Mouse (Mus musculus): ENCODE measurements around the gene Tesc. TPM values are rescaled to one million over a fixed set of nuclear protein-coding genes. Genes with fewer than 3 reads are reported as not detected.

The Tesc gene
- total and polyA plus RNA-seq, 3 experiments = 0.34 to 0.80 TPM; not detected in 1

DNA sequence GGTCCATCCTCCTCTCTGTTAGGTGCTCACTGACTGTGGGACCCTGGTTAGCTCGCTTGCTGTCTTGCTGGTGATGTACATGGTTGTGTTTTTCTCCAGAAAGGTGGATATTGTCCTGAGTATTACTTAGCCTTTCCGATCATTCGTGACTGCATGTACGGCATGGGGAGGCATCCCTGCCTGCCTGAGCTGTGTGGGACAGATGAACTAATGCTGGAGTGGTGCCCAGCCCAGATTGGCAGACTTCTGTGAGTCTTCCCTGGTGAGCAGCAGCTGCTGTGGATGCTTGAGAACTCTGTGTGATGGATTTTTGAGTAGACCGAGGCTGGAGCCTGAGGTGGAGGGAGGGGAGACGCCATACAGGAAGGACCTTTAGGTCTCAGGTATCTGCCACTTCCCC is 17.4 kb downstream of the Tesc start:
- Histone ChIP-seq H3K4me2 (ENCODE audit: insufficient read depth, low read depth, poor library complexity, severe bottlenecking) (no peak overlapping the region), H3K4me1 (ENCODE audit: control insufficient read depth in 1 of 2, insufficient read depth in 2 of 2) (peaks cover 5 to 17% of the 10 kb centered on the region in 2 experiments; a peak in 3 of 4 replicates), H3K79me2 (replicated peaks; ENCODE audit: control insufficient read depth, extremely low read depth, insufficient read depth, poor library complexity, severe bottlenecking) (no peaks in the 10 kb centered on the region), H3K27ac (ENCODE audit: insufficient read depth, low read depth) (no peak overlapping the region), H3K4me3 (replicated peaks in 1 of 3; ENCODE audit: low read depth in 2 of 3, low read length in 2 of 3, poor library complexity in 1 of 3) (no peak overlapping the region), H3K27me3 (replicated peaks) (no peaks in the 10 kb centered on the region), H3K9ac (ENCODE audit: insufficient read depth, low read depth) (no peak overlapping the region), H3K9me3 (replicated peaks; ENCODE audit: low read length) (peaks cover 4% of the 10 kb centered on the region), H3K36me3 (replicated peaks in 1 of 2; ENCODE audit: control insufficient read depth in 1 of 2, insufficient read depth in 1 of 2, low read length in 1 of 2) (no peaks in the 10 kb centered on the region)
- dilution Hi-C loops (cut with MboI; ENCODE audit: extremely low pct_ligation_motif_present, extremely low pct_unique_long_range_greater_than_20kb, low sequenced_read_pairs) = no loop called here
- in situ Hi-C loops (cut with MboI; ENCODE audit: low pct_ligation_motif_present, low pct_unique_long_range_greater_than_20kb, low sequenced_read_pairs) = no loop called here
- no peak for DNase-seq (ENCODE audit: extremely low read depth)
- TF ChIP-seq KAT2A (IDR thresholded peaks at IDR 0.05; ENCODE audit: insufficient replicate concordance, low read length) (no peak), E2F4 (IDR thresholded peaks at IDR 0.05; ENCODE audit: insufficient replicate concordance, low read depth, low read length) (no peak), JUN (IDR thresholded peaks at IDR 0.05; ENCODE audit: insufficient read depth, low read depth, low read length) (no peak)

- dilution Hi-C loops (cut with MboI; ENCODE audit: extremely low pct_ligation_motif_present, extremely low pct_unique_long_range_greater_than_20kb, low sequenced_read_pairs) = no loop called here
- H3K4me3 ChIP-seq (replicated peaks in 1 of 3; ENCODE audit: low read depth in 2 of 3, low read length in 2 of 3, poor library complexity in 1 of 3) = no peak overlapping the region
- peaks cover 5 to 22% of the 10 kb centered on the region in 2 experiments; a peak in 3 of 4 replicates for H3K4me1 ChIP-seq (ENCODE audit: control insufficient read depth in 1 of 2, insufficient read depth in 2 of 2)
- DNase-seq (ENCODE audit: extremely low read depth) = no peak
- no peaks in the 10 kb centered on the region for H3K27me3 ChIP-seq (replicated peaks)
- H3K9me3 ChIP-seq (replicated peaks; ENCODE audit: low read length) = peaks cover 4% of the 10 kb centered on the region
- H3K27ac ChIP-seq (ENCODE audit: insufficient read depth, low read depth) = no peak overlapping the region
- H3K4me2 ChIP-seq (ENCODE audit: insufficient read depth, low read depth, poor library complexity, severe bottlenecking) = no peak overlapping the region
- no peak overlapping the region for H3K9ac ChIP-seq (ENCODE audit: insufficient read depth, low read depth)
- in situ Hi-C loops (cut with MboI; ENCODE audit: low pct_ligation_motif_present, low pct_unique_long_range_greater_than_20kb, low sequenced_read_pairs) = no loop called here
- TF ChIP-seq RAD21 (IDR thresholded peaks at IDR 0.05; ENCODE audit: low read depth, low read length) (no peak), RCOR1 (conservative IDR thresholded peaks at IDR 0.05; ENCODE audit: low read depth, low read length) (no peak), USF1 (IDR thresholded peaks at IDR 0.05; ENCODE audit: low read depth, low read length) (no peak), NELFE (IDR thresholded peaks at IDR 0.05; ENCODE audit: low read depth, low read length) (no peak), MAX (IDR thresholded peaks at IDR 0.05; ENCODE audit: low read length) (no peak), SMC3 (IDR thresholded peaks at IDR 0.05; ENCODE audit: low read depth, low read length) (no peak), ZC3H11A (IDR thresholded peaks at IDR 0.05; ENCODE audit: low read depth, low read length) (no peak), ELF1 (IDR thresholded peaks at IDR 0.05; ENCODE audit: low read depth, low read length) (no peak), MYC (IDR thresholded peaks at IDR 0.05; ENCODE audit: low read depth, low read length) (no peak), SIN3A (IDR thresholded peaks at IDR 0.05; ENCODE audit: low read length) (no peak), CHD2 (IDR thresholded peaks at IDR 0.05; ENCODE audit: low read length) (no peak), POLR2AphosphoS2 (IDR thresholded peaks at IDR 0.05; ENCODE audit: low read depth, low read length) (no peak), GABPA (IDR thresholded peaks at IDR 0.05; ENCODE audit: insufficient replicate concordance, low read depth, low read length) (no peak), EP300 (IDR thresholded peaks at IDR 0.05; ENCODE audit: low read length) (no peak), E2F4 (IDR thresholded peaks at IDR 0.05; ENCODE audit: insufficient replicate concordance, low read depth, low read length) (no peak)
- H3K79me2 ChIP-seq (replicated peaks; ENCODE audit: control insufficient read depth, extremely low read depth, insufficient read depth, poor library complexity, severe bottlenecking) = no peaks in the 10 kb centered on the region
- no peaks in the 10 kb centered on the region for H3K36me3 ChIP-seq (replicated peaks in 1 of 2; ENCODE audit: control insufficient read depth in 1 of 2, insufficient read depth in 1 of 2, low read length in 1 of 2)
Measured at GRCm38 (mm10) chr5:118045385-118045784, 17.8 kb downstream of the Tesc start.

All from CH12.LX (cell line).